Mouse (Mus musculus): ENCODE measurements at regions not wholly inside any gene's neighbourhood (a gene's known extent, or its start where the extent isn't known, plus 50 kb on each side); places are given as distances from the start of the nearest gene placed in this dataset.

- TF ChIP-seq CTCF (IDR thresholded peaks at IDR 0.05; ENCODE audit: control insufficient read depth, insufficient read depth, insufficient read length) (no peak), CEBPB (IDR thresholded peaks at IDR 0.05; ENCODE audit: low read depth) (no peak)
Measured at GRCm38 (mm10) chr5:77783953-77784352, 376.1 kb upstream of the Igfbp7 start.
